Mouse (Mus musculus) liver, embryonic 16.5 days (tissue): ENCODE measurements around the gene Sult5a1. TPM values are rescaled to one million over a fixed set of nuclear protein-coding genes. Genes with fewer than 3 reads are reported as not detected.

ENCODE experiments used
- ATAC-seq: fragments of 200-750 bp; cut with Nextera tagmentation; 2 replicates; pipeline ENCODE4 v1.8.0; 2017; ENCODE audit warnings: low read depth, mild to moderate bottlenecking, moderate number of reproducible peaks, moderate library complexity
- H3K27ac ChIP-seq: fragments of 300-500 bp; sonication (generic); 2 replicates; pipeline ENCODE4 v1.5.1; 2014; ENCODE audit warnings: mild to moderate bottlenecking, low read length
- H3K27me3 ChIP-seq: fragments of 300-500 bp; sonication (generic); 2 replicates; pipeline ENCODE4 v1.6.1; 2014; ENCODE audit warnings: low read depth, low read length, mixed read lengths; ENCODE audit not compliant: control insufficient read depth, insufficient read depth
- H3K36me3 ChIP-seq: fragments of 300-500 bp; sonication (generic); 2 replicates; pipeline ENCODE4 v1.6.1; 2014; ENCODE audit warnings: mild to moderate bottlenecking; ENCODE audit not compliant: control insufficient read depth, insufficient read depth
- H3K4me1 ChIP-seq: fragments of 300-500 bp; sonication (generic); 2 replicates; pipeline ENCODE4 v1.6.1; 2014; ENCODE audit warnings: low read depth, low read length, mixed read lengths; ENCODE audit not compliant: control insufficient read depth
- H3K4me2 ChIP-seq: fragments of 300-500 bp; sonication (generic); 2 replicates; pipeline ENCODE4 v1.6.1; 2014; ENCODE audit warnings: low read depth, low read length, mixed read lengths
- H3K4me3 ChIP-seq: fragments of 300-500 bp; sonication (generic); 2 replicates; pipeline ENCODE4 v1.5.1; 2014; ENCODE audit warnings: low read depth, mild to moderate bottlenecking, low read length
- H3K9ac ChIP-seq: fragments of 300-500 bp; sonication (generic); 2 replicates; pipeline ENCODE4 v1.6.1; 2014; ENCODE audit warnings: low read depth, low read length
- H3K9me3 ChIP-seq: fragments of 300-500 bp; sonication (generic); replicated peaks from 2 replicates; pipeline ENCODE4 v1.6.1; 2016; ENCODE audit warnings: low read length; ENCODE audit not compliant: control insufficient read depth
- WGBS: fragments of 180-500 bp; shearing (Covaris S2); extraction: QIAGEN DNeasy Blood & Tissue Kit; methylation state at CpG from one replicate; pipeline ENCODE4 v1.1.7; 2014; ENCODE audit not compliant: insufficient replicate concordance; 5-methylcytosine and 5-hydroxymethylcytosine counted together
- polyA plus RNA-seq: library from polyadenylated mRNA; unstranded; fragments of >200 nt; fragmentation: Nextera tagmentation; extraction: Ambion mirVana; gene quantifications from 2 replicates; pipeline ENCODE4 v1.2.1, GENCODE M21; 2015

Sult5a1 gene
- polyA plus RNA-seq, 1 experiment from 2014 or later: 0.74 TPM

DNA sequence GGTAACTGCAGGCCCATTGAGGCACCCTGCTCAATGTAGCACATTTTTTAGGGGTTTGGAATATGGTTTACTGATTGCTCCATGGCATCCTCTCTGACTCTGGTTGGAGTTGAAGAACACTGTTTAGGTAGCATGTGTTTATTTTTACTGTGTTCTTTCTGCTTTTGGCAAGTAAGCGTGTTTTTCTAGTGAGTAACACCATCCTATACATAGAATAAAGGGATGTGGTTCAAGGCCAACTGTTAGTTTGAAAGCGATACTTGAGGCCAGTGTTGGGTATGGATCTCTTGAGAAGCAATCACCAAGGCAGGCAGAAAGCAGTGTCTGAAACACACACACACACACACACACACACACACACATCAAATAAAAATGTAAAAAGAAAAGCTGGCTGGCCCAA is 29.9 kb upstream of the Sult5a1 start:
- Histone ChIP-seq H3K4me1 (peaks cover 10% of the 10 kb centered on the region), H3K36me3 (no peaks in the 10 kb centered on the region), H3K27me3 (no peaks in the 10 kb centered on the region), H3K27ac (no peak overlapping the region), H3K4me3 (no peak overlapping the region), H3K9me3 (no peaks in the 10 kb centered on the region), H3K4me2 (no peak overlapping the region), H3K9ac (no peak overlapping the region)
- no peak for ATAC-seq
- 67% methylated on average over 2 of the region's 2 CpGs for WGBS

- Histone ChIP-seq H3K9me3 (no peaks in the 10 kb centered on the region), H3K9ac (no peak within 1 kb of the TSS), H3K4me1 (peaks cover 10% of the 10 kb centered on the region), H3K36me3 (no peaks in the 10 kb centered on the region), H3K27me3 (no peaks in the 10 kb centered on the region), H3K4me2 (no peak within 1 kb of the TSS), H3K27ac (no peak within 1 kb of the TSS), H3K4me3 (no peak within 1 kb of the TSS)
- WGBS: 50% methylated on average over 19 of the region's 19 CpGs
- ATAC-seq: no peak
These were observed 27.7 kb upstream of the Sult5a1 start, which contains the start of gene Dpep1 for GRCm38 (mm10) chr8:123185566-123186409. Gene Dpep1 (plus strand): TSS chr8:123186242.

DNA sequence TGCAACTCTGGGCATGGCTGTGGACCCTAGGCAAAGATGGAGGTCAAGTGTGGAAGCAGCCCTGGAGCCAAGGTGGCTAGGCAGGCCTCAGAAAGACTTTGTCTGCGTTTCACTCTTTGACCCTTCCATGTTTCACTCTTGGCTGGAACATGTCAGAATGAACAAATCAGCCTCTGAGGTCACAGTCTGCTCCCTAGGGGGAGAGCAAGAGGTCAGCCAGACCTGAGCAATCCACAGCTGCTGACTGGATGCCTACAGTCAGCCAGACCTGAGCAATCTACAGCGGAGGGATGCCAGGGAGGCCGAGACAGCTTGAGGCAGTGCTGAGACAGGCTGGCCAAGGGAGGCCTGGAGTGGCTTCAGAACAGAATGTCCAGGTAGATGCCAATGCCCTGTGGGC is 23.3 kb upstream of the Sult5a1 start:
- no peaks in the 10 kb centered on the region for H3K36me3 ChIP-seq
- H3K9me3 ChIP-seq: peaks cover 2% of the 10 kb centered on the region; the same call in 1 of the 2 replicates
- 52% methylated on average over 3 of the region's 3 CpGs for WGBS
- peak overlapping the region; percentile 43; the same call in 1 of the 2 replicates for H3K27ac ChIP-seq
- H3K4me3 ChIP-seq: no peak overlapping the region
- no peaks in the 10 kb centered on the region for H3K4me1 ChIP-seq
- H3K4me2 ChIP-seq: no peak overlapping the region
- no peak overlapping the region for H3K9ac ChIP-seq
- ATAC-seq: peak; percentile 71
- H3K27me3 ChIP-seq: no peaks in the 10 kb centered on the region

DNA sequence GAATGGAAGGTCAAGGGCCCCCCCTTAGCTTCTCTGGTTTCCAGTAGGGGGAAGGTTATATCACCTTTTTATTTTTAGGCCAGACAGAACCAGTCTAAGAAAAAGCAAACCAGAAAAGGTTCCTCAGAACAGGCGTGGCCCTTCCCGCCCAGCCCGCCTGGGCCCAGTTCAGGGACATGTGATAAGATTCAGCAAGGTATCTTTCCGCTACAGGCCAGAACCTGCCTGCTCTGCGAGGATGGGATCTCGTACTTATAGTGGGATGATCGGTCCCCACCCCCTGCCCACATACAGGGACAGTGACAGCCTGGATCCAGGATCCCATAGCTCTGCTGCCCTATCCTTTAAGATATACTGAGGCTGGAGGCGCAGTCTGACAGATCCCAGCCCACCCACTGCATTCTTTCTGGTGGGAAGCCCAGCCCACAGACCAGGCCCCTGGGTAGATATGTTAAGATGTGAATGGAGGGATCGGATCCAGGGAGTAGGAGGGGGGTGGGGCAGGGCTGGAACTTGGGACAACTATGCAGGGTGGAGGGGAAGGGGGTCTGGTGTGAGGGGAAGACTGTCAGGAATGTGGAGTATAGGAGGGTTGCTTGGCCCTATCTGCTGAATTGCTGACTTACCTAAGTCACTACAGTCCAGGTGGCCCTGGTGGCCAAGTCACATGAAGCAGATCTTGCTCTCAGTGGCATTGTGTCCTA is 1.9 kb downstream of the Sult5a1 start:
- H3K4me3 ChIP-seq: 0 out of 2 replicates have a peak overlapping the region, but pooled peaks have one; percentile 16
- ATAC-seq: peak; percentile 95
- no peaks in the 10 kb centered on the region for H3K9me3 ChIP-seq
- WGBS: 32% methylated on average over 9 of the region's 9 CpGs
- H3K9ac ChIP-seq: peak overlapping the region; percentile 44
- H3K4me2 ChIP-seq: peak overlapping the region; percentile 47
- no peaks in the 10 kb centered on the region for H3K36me3 ChIP-seq
- peaks cover 30% of the 10 kb centered on the region for H3K4me1 ChIP-seq
- peak overlapping the region; percentile 49; the same call in 1 of the 2 replicates for H3K27ac ChIP-seq
- H3K27me3 ChIP-seq: no peaks in the 10 kb centered on the region; the same call in 1 of the 2 replicates

- 61% methylated on average over 5 of the region's 5 CpGs for WGBS
- Histone ChIP-seq H3K4me3 (no peak overlapping the region), H3K4me2 (no peak overlapping the region), H3K9me3 (no peaks in the 10 kb centered on the region), H3K27me3 (no peaks in the 10 kb centered on the region; the same call in 1 of the 2 replicates), H3K27ac (peak overlapping the region; percentile 46; the same call in 1 of the 2 replicates), H3K4me1 (peaks cover 30% of the 10 kb centered on the region), H3K36me3 (no peaks in the 10 kb centered on the region), H3K9ac (no peak overlapping the region)
- no peak for ATAC-seq
These were observed 2.9 kb downstream of the Sult5a1 start for GRCm38 (mm10) chr8:123155177-123155576.

GRCm38 (mm10) chr8:123150737-123151171 is 7.4 kb downstream of the Sult5a1 start:
- peaks cover 7% of the 10 kb centered on the region for H3K4me1 ChIP-seq
- 34% methylated on average over 9 of the region's 9 CpGs for WGBS
- no peaks in the 10 kb centered on the region; the same call in 1 of the 2 replicates for H3K27me3 ChIP-seq
- no peaks in the 10 kb centered on the region for H3K9me3 ChIP-seq
- H3K9ac ChIP-seq: no peak overlapping the region
- H3K27ac ChIP-seq: no peak overlapping the region
- H3K4me2 ChIP-seq: no peak overlapping the region
- H3K4me3 ChIP-seq: no peak overlapping the region
- no peak for ATAC-seq
- no peaks in the 10 kb centered on the region for H3K36me3 ChIP-seq

GRCm38 (mm10) chr8:123146390-123146789 is 11.7 kb downstream of the Sult5a1 start:
- H3K36me3 ChIP-seq: no peaks in the 10 kb centered on the region
- no peak overlapping the region for H3K9ac ChIP-seq
- no peaks in the 10 kb centered on the region for H3K4me1 ChIP-seq
- no peaks in the 10 kb centered on the region; the same call in 1 of the 2 replicates for H3K27me3 ChIP-seq
- H3K4me2 ChIP-seq: no peak overlapping the region
- H3K9me3 ChIP-seq: no peaks in the 10 kb centered on the region
- no peak overlapping the region for H3K27ac ChIP-seq
- no peak overlapping the region for H3K4me3 ChIP-seq
- WGBS: 75% methylated on average over 7 of the region's 7 CpGs
- ATAC-seq: no peak

DNA sequence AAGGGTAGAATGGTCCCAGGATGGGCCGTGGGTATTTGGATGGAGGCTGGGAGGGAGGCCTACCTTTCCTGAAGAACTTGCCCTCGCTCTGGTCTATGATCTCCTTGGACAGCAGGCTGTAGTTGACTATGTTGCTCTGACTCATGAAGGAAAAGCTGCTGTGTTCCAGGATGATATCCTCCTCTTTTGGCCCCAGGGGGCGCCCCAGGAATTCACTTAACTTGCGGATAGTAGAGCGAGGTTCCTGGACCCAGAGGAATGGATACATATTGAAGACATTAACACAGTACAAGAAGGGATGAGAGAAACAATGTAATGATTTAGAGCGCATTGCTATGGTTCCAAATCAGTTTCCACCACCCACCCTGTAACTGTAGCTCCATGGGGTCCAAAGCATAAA is 12.8 kb downstream of the Sult5a1 start:
- no peaks in the 10 kb centered on the region; the same call in 1 of the 2 replicates for H3K27me3 ChIP-seq
- no peak for ATAC-seq

More for the DNA sequence above, 12.8 kb downstream of the Sult5a1 start:
- no peak overlapping the region for H3K27ac ChIP-seq
- no peak overlapping the region for H3K9ac ChIP-seq
- H3K4me1 ChIP-seq: no peaks in the 10 kb centered on the region
- H3K36me3 ChIP-seq: no peaks in the 10 kb centered on the region
- H3K4me2 ChIP-seq: no peak overlapping the region
- H3K9me3 ChIP-seq: no peaks in the 10 kb centered on the region
- no peak overlapping the region for H3K4me3 ChIP-seq
- 45% methylated on average over 6 of the region's 6 CpGs for WGBS
